Mouse (Mus musculus): ENCODE results near the gene S1pr4. TPM values are rescaled to one million over a fixed set of nuclear protein-coding genes. Genes with fewer than 3 reads are reported as not detected.

Gene S1pr4
- polyA plus RNA-seq, 2 experiments, result 1.5 to 1.8 TPM

DNA sequence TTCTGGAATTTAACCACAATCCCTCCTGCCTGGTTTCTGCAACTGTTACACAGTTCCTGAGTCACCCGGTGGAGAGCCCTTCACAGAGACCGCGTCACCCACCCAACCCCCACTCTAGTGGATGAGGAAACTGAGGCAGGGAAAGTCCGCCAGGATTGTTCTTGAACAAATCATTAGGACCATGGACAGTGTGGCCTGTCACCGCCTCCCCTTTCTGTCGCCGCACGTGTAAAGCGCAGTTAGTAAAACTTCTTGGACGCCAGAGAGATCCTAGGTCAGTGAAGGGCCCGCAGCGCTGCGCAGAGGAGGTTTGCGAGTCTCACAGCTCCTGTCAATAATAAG lies 47.0 kb downstream of the S1pr4 start:
- WGBS (ENCODE audit: insufficient replicate concordance), result 4% methylated on average over 14 of the region's 14 CpGs
- no peak overlapping the region for H3K4me2 ChIP-seq (ENCODE audit: low read depth)
- H3K9ac ChIP-seq (replicated peaks), result no peak overlapping the region
- H3K4me3 ChIP-seq (ENCODE audit: insufficient read depth in 1 of 2, low read depth in 2 of 2, low read length in 2 of 2), result no peak overlapping the region
- peaks cover 55% of the 10 kb centered on the region for H3K27me3 ChIP-seq (ENCODE audit: control insufficient read depth, insufficient read depth, low read length)
- ATAC-seq (ENCODE audit: insufficient read depth) (no peak), DNase-seq (ENCODE audit: low read depth in 3 of 3, low spot score in 3 of 3) (no peak)
- no peaks in the 10 kb centered on the region for H3K9me3 ChIP-seq (ENCODE audit: control insufficient read depth, low read length)
- TF ChIP-seq EP300 (IDR thresholded peaks at IDR 0.05; ENCODE audit: low read depth) (no peak), CTCF (IDR thresholded peaks at IDR 0.05; ENCODE audit: low read depth) (no peak)
- no peaks in the 10 kb centered on the region for H3K36me3 ChIP-seq (replicated peaks; ENCODE audit: control insufficient read depth, insufficient read depth, low read depth)
- no peaks in the 10 kb centered on the region; a peak in 1 of 4 replicates for H3K4me1 ChIP-seq (replicated peaks; ENCODE audit: control insufficient read depth in 2 of 2, insufficient read depth in 2 of 2, low read length in 1 of 2)
- no peak overlapping the region for H3K27ac ChIP-seq

DNA sequence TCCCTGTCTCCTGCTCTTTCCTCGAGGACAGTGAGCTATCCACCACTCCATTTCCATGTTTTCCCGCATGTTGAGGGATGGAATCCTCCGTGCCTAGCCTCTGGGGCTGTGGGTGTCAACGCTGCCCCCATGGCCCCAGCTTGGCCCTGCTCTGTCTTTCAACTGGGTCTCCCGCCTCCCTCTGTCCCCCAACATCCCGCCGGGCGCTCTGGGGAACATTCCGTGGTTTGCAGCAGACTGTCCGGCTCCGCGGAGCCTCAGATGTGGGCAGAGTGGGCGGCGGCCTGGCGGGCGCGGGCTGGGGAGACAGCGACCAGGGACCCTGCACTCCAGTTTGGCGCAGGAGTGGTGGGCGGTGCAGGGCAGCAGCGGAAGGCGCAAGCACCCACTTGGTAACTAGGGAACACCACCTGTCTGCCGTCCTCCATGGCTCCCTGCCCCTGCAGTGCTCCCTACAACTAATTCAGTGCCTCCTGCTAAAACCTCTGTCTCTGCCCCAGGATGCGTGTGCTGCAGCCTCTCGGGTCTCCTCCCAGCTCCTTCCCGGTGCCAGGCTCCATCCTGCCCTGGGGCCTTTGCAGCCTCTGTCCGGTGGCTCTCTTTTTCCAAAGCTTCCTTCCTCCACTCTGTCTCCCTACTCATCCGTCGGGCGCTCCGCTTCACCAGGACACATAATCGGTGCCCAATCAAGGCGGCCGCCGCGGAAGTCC lies 47.5 kb downstream of the S1pr4 start:
- Histone ChIP-seq H3K27me3 (ENCODE audit: control insufficient read depth, insufficient read depth, low read length) (peaks cover 53% of the 10 kb centered on the region), H3K4me2 (ENCODE audit: low read depth) (no peak overlapping the region), H3K36me3 (replicated peaks; ENCODE audit: control insufficient read depth, insufficient read depth, low read depth) (no peaks in the 10 kb centered on the region), H3K4me1 (replicated peaks; ENCODE audit: control insufficient read depth in 2 of 2, insufficient read depth in 2 of 2, low read length in 1 of 2) (no peaks in the 10 kb centered on the region; a peak in 1 of 4 replicates), H3K9ac (replicated peaks) (no peak overlapping the region), H3K9me3 (ENCODE audit: control insufficient read depth, low read length) (no peaks in the 10 kb centered on the region), H3K27ac (no peak overlapping the region), H3K4me3 (ENCODE audit: insufficient read depth in 1 of 2, low read depth in 2 of 2, low read length in 2 of 2) (no peak overlapping the region)
- DNase-seq (ENCODE audit: low read depth in 3 of 3, low spot score in 3 of 3), result no peak
- 7% methylated on average over 36 of the region's 36 CpGs for WGBS (ENCODE audit: insufficient replicate concordance)
- TF ChIP-seq EP300 (IDR thresholded peaks at IDR 0.05; ENCODE audit: low read depth), result no peak
- TF ChIP-seq CTCF (IDR thresholded peaks at IDR 0.05; ENCODE audit: low read depth), result no peak
- no peak for ATAC-seq (ENCODE audit: insufficient read depth)

DNA sequence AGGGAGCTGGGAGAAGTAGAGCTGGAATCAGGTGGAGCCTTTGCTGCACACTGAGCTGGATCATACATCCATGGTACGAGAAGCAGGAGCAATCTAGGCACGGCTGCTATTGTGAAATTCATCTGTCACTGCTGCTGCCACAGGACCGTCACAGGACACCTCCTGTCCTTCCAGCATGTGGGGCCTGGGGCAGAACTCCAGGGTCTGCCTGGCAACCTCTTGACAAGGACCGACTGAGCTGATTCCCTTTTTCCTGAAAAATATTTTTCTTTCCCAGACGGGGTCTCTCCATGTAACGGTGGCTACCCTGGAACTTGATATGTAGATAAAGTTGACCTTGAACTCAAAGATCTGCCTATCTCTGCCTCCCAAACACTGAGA lies 48.6 kb downstream of the S1pr4 start:
- no peaks in the 10 kb centered on the region for H3K4me1 ChIP-seq (replicated peaks; ENCODE audit: control insufficient read depth in 2 of 2, insufficient read depth in 2 of 2, low read length in 1 of 2)
- no peaks in the 10 kb centered on the region for H3K36me3 ChIP-seq (replicated peaks; ENCODE audit: control insufficient read depth, insufficient read depth, low read depth)
- no peak overlapping the region for H3K9ac ChIP-seq (replicated peaks)
- H3K9me3 ChIP-seq (ENCODE audit: control insufficient read depth, low read length), result no peaks in the 10 kb centered on the region
- no peak for DNase-seq (ENCODE audit: low read depth in 3 of 3, low spot score in 3 of 3)
- 37% methylated on average over 6 of the region's 6 CpGs for WGBS (ENCODE audit: insufficient replicate concordance)
- no peak overlapping the region for H3K4me2 ChIP-seq (ENCODE audit: low read depth)
- no peak overlapping the region for H3K4me3 ChIP-seq (ENCODE audit: insufficient read depth in 1 of 2, low read depth in 2 of 2, low read length in 2 of 2)
- ATAC-seq (ENCODE audit: insufficient read depth), result no peak
- H3K27me3 ChIP-seq (ENCODE audit: control insufficient read depth, insufficient read depth, low read length), result peaks cover 51% of the 10 kb centered on the region
- no peak overlapping the region for H3K27ac ChIP-seq
- TF ChIP-seq CTCF (IDR thresholded peaks at IDR 0.05; ENCODE audit: low read depth) (no peak), EP300 (IDR thresholded peaks at IDR 0.05; ENCODE audit: low read depth) (no peak)

DNA sequence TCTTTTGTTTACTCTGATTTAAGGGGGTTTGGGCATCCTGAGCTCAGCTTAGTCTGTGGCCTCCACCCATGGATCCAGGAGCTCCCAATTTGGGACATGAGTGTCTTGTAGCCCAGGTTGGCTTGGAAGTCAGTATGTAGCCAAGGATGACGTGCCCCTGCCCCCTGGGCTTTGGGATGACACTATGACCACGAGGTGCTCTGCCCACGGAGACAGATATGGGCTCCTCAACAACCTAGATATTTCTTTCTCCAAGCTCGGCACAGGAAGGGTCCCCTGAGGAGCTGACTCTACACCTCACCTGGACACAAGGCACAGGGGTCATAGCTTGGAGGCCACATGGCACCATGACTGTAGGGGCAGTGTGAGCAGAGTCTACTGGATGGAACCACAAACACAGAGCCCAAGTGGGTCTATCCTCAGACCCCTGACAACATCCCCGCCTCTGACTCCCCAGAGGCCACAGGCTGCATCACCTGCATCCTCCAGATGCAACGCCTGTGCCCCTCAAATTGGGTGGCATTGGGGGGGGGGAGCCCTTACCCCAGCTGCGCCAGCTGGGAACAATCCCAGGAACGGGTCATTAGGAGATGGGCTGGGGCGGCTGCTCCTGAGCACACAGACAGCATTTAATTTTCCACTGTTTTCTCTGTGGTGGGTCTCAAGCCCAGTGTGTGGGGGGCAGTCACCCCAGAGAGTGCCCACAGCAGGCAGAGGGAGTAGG lies 49.1 kb downstream of the S1pr4 start:
- no peak for ATAC-seq (ENCODE audit: insufficient read depth)

DNA sequence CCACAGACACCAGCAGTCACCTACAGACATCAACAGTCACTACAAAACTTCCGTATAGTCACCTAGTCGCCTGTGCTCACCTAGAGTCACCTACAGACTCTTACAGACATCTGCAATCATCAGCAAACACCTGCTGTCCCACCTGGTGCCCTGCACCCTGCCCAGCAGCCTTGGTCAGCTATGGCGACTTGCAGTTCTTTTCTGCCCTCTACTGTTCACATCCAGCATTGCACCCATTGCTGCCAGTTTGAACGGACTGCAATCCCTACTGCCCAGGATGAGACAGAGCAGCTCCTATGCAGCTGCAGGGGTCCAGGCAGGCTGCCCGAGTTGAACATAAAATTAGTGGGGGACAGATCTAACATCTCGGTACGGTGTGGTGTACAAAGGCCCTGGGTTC lies 49.8 kb downstream of the S1pr4 start:
- peak; percentile 59 to 68 (median 64) for DNase-seq (ENCODE audit: low read depth in 3 of 3, low spot score in 3 of 3)
- peaks cover 43% of the 10 kb centered on the region for H3K27me3 ChIP-seq (ENCODE audit: control insufficient read depth, insufficient read depth, low read length)
- H3K9me3 ChIP-seq (ENCODE audit: control insufficient read depth, low read length), result no peaks in the 10 kb centered on the region
- WGBS (ENCODE audit: insufficient replicate concordance), result under 1% methylated on average over 7 of the region's 7 CpGs
- no peak overlapping the region for H3K4me3 ChIP-seq (ENCODE audit: insufficient read depth in 1 of 2, low read depth in 2 of 2, low read length in 2 of 2)
- H3K4me1 ChIP-seq (replicated peaks; ENCODE audit: control insufficient read depth in 2 of 2, insufficient read depth in 2 of 2, low read length in 1 of 2), result no peaks in the 10 kb centered on the region
- H3K4me2 ChIP-seq (ENCODE audit: low read depth), result no peak overlapping the region
- no peak for TF ChIP-seq EP300 (IDR thresholded peaks at IDR 0.05; ENCODE audit: low read depth)
- TF ChIP-seq CTCF (IDR thresholded peaks at IDR 0.05; ENCODE audit: low read depth), result peak; percentile 99
- H3K9ac ChIP-seq (replicated peaks), result no peak overlapping the region
- H3K27ac ChIP-seq, result no peak overlapping the region
- peak; percentile 39; the same call in 1 of the 2 replicates for ATAC-seq (ENCODE audit: insufficient read depth)
- no peaks in the 10 kb centered on the region for H3K36me3 ChIP-seq (replicated peaks; ENCODE audit: control insufficient read depth, insufficient read depth, low read depth)

More for the DNA sequence above, 49.1 kb downstream of the S1pr4 start:
- H3K9ac ChIP-seq (replicated peaks), result no peak overlapping the region
- no peaks in the 10 kb centered on the region for H3K36me3 ChIP-seq (replicated peaks; ENCODE audit: control insufficient read depth, insufficient read depth, low read depth)
- no peak for TF ChIP-seq EP300 (IDR thresholded peaks at IDR 0.05; ENCODE audit: low read depth)
- no peak for TF ChIP-seq CTCF (IDR thresholded peaks at IDR 0.05; ENCODE audit: low read depth)
- H3K4me3 ChIP-seq (ENCODE audit: insufficient read depth in 1 of 2, low read depth in 2 of 2, low read length in 2 of 2), result no peak overlapping the region
- no peak overlapping the region for H3K27ac ChIP-seq
- no peak overlapping the region for H3K4me2 ChIP-seq (ENCODE audit: low read depth)
- H3K27me3 ChIP-seq (ENCODE audit: control insufficient read depth, insufficient read depth, low read length), result peaks cover 47% of the 10 kb centered on the region
- DNase-seq (ENCODE audit: low read depth in 3 of 3, low spot score in 3 of 3), result no peak
- H3K4me1 ChIP-seq (replicated peaks; ENCODE audit: control insufficient read depth in 2 of 2, insufficient read depth in 2 of 2, low read length in 1 of 2), result no peaks in the 10 kb centered on the region
- 35% methylated on average over 9 of the region's 9 CpGs for WGBS (ENCODE audit: insufficient replicate concordance)
- H3K9me3 ChIP-seq (ENCODE audit: control insufficient read depth, low read length), result no peaks in the 10 kb centered on the region

Small RNA genes lying within 50 kb of the gene (microRNA-seq; reads per million reads assigned to microRNA genes)
- not detected for gene Gm25595

Other genes starting within 250 kb of the S1pr4 start
- 0.74 and 1.1 TPM in 2 replicates for gene Matk, start 247.2 kb downstream of the S1pr4 start, polyA plus RNA-seq (2012; rRNA removed)
- gene Matk, start 247.2 kb downstream of the S1pr4 start, polyA plus RNA-seq (2014; fragmentation: Nextera tagmentation; extraction: Ambion mirVana), result 1.3 and 1.6 TPM in 2 replicates
- gene Mrpl54, start 233.2 kb downstream of the S1pr4 start, polyA plus RNA-seq (2012; rRNA removed), result 42.8 and 49.9 TPM in 2 replicates
- 113 and 120 TPM in 2 replicates for gene Mrpl54, start 233.2 kb downstream of the S1pr4 start, polyA plus RNA-seq (2014; fragmentation: Nextera tagmentation; extraction: Ambion mirVana)
- 14.3 and 14.6 TPM in 2 replicates for gene Apba3, start 233.2 kb downstream of the S1pr4 start, polyA plus RNA-seq (2012; rRNA removed)
- 15.7 and 16.1 TPM in 2 replicates for gene Apba3, start 233.2 kb downstream of the S1pr4 start, polyA plus RNA-seq (2014; fragmentation: Nextera tagmentation; extraction: Ambion mirVana)
- 0.38 and 0.40 TPM in 2 replicates for gene Tjp3, start 208.6 kb downstream of the S1pr4 start, polyA plus RNA-seq (2012; rRNA removed)
- 0.20 and 0.37 TPM in 2 replicates for gene Tjp3, start 208.6 kb downstream of the S1pr4 start, polyA plus RNA-seq (2014; fragmentation: Nextera tagmentation; extraction: Ambion mirVana)
- 12.8 and 13.1 TPM in 2 replicates for gene Pip5k1c, start 207.2 kb downstream of the S1pr4 start, polyA plus RNA-seq (2012; rRNA removed)
- 10.5 and 12.5 TPM in 2 replicates for gene Pip5k1c, start 207.2 kb downstream of the S1pr4 start, polyA plus RNA-seq (2014; fragmentation: Nextera tagmentation; extraction: Ambion mirVana)
- 20.8 and 24.3 TPM in 2 replicates for gene Cactin, start 179.0 kb downstream of the S1pr4 start, polyA plus RNA-seq (2012; rRNA removed)
- 12.1 and 16.6 TPM in 2 replicates for gene Cactin, start 179.0 kb downstream of the S1pr4 start, polyA plus RNA-seq (2014; fragmentation: Nextera tagmentation; extraction: Ambion mirVana)
- gene Tbxa2r, start 171.4 kb downstream of the S1pr4 start, polyA plus RNA-seq (2012; rRNA removed), result 2.4 and 3.1 TPM in 2 replicates
- 1.9 and 3.3 TPM in 2 replicates for gene Tbxa2r, start 171.4 kb downstream of the S1pr4 start, polyA plus RNA-seq (2014; fragmentation: Nextera tagmentation; extraction: Ambion mirVana)
- 0.01 TPM in 2 replicates for gene Gipc3, start 156.9 kb downstream of the S1pr4 start, polyA plus RNA-seq (2012; rRNA removed)
- gene Gipc3, start 156.9 kb downstream of the S1pr4 start, polyA plus RNA-seq (2014; fragmentation: Nextera tagmentation; extraction: Ambion mirVana), result not detected in 2 replicates
- 20.6 and 24.9 TPM in 2 replicates for gene Hmg20b, start 149.7 kb downstream of the S1pr4 start, polyA plus RNA-seq (2012; rRNA removed)
- gene Hmg20b, start 149.7 kb downstream of the S1pr4 start, polyA plus RNA-seq (2014; fragmentation: Nextera tagmentation; extraction: Ambion mirVana), result 20.3 and 23.7 TPM in 2 replicates
- 8.4 and 9.3 TPM in 2 replicates for gene Mfsd12, start 142.6 kb downstream of the S1pr4 start, polyA plus RNA-seq (2012; rRNA removed)
- gene Mfsd12, start 142.6 kb downstream of the S1pr4 start, polyA plus RNA-seq (2014; fragmentation: Nextera tagmentation; extraction: Ambion mirVana), result 6.1 and 8.3 TPM in 2 replicates
- gene 4930404N11Rik, start 134.3 kb downstream of the S1pr4 start, polyA plus RNA-seq (2012; rRNA removed), result 0.55 and 0.78 TPM in 2 replicates
- 0.44 and 0.60 TPM in 2 replicates for gene 4930404N11Rik, start 134.3 kb downstream of the S1pr4 start, polyA plus RNA-seq (2014; fragmentation: Nextera tagmentation; extraction: Ambion mirVana)
- gene Fzr1, start 121.6 kb downstream of the S1pr4 start, polyA plus RNA-seq (2012; rRNA removed), result 73.1 and 86.2 TPM in 2 replicates
- gene Fzr1, start 121.6 kb downstream of the S1pr4 start, polyA plus RNA-seq (2014; fragmentation: Nextera tagmentation; extraction: Ambion mirVana), result 80.5 and 85.2 TPM in 2 replicates
- 29.8 and 32.2 TPM in 2 replicates for gene Dohh, start 115.7 kb downstream of the S1pr4 start, polyA plus RNA-seq (2012; rRNA removed)
- gene Dohh, start 115.7 kb downstream of the S1pr4 start, polyA plus RNA-seq (2014; fragmentation: Nextera tagmentation; extraction: Ambion mirVana), result 35.0 and 39.7 TPM in 2 replicates
- gene Gm48551, start 115.7 kb downstream of the S1pr4 start, polyA plus RNA-seq (2012; rRNA removed), result 1.0 and 1.7 TPM in 2 replicates
- gene Gm48551, start 115.7 kb downstream of the S1pr4 start, polyA plus RNA-seq (2014; fragmentation: Nextera tagmentation; extraction: Ambion mirVana), result 0.37 and 0.47 TPM in 2 replicates
- gene Gm48552, start 111.1 kb downstream of the S1pr4 start, polyA plus RNA-seq (2012; rRNA removed), result 0.78 and 0.90 TPM in 2 replicates
- 0.21 and 0.36 TPM in 2 replicates for gene Gm48552, start 111.1 kb downstream of the S1pr4 start, polyA plus RNA-seq (2014; fragmentation: Nextera tagmentation; extraction: Ambion mirVana)
- 1.6 and 1.9 TPM in 2 replicates for gene Smim24, start 107.1 kb downstream of the S1pr4 start, polyA plus RNA-seq (2012; rRNA removed)
- gene Smim24, start 107.1 kb downstream of the S1pr4 start, polyA plus RNA-seq (2014; fragmentation: Nextera tagmentation; extraction: Ambion mirVana), result 1.7 and 1.8 TPM in 2 replicates
- 1.2 and 1.3 TPM in 2 replicates for gene Nfic, start 44.5 kb downstream of the S1pr4 start, polyA plus RNA-seq (2012; rRNA removed)
- gene Nfic, start 44.5 kb downstream of the S1pr4 start, polyA plus RNA-seq (2014; fragmentation: Nextera tagmentation; extraction: Ambion mirVana), result 4.6 and 7.3 TPM in 2 replicates
- gene Celf5, start 17.4 kb downstream of the S1pr4 start, polyA plus RNA-seq (2012; rRNA removed), result 0.02 and 0.32 TPM in 2 replicates
- gene Celf5, start 17.4 kb downstream of the S1pr4 start, polyA plus RNA-seq (2014; fragmentation: Nextera tagmentation; extraction: Ambion mirVana), result not detected in 2 replicates
- gene Ncln, start 3.7 kb downstream of the S1pr4 start, polyA plus RNA-seq (2012; rRNA removed), result 55.7 and 71.3 TPM in 2 replicates
- gene Ncln, start 3.7 kb downstream of the S1pr4 start, polyA plus RNA-seq (2014; fragmentation: Nextera tagmentation; extraction: Ambion mirVana), result 23.7 and 29.4 TPM in 2 replicates
- 4.2 and 4.6 TPM in 2 replicates for gene Gna15, start 24.1 kb upstream of the S1pr4 start, polyA plus RNA-seq (2012; rRNA removed)
- gene Gna15, start 24.1 kb upstream of the S1pr4 start, polyA plus RNA-seq (2014; fragmentation: Nextera tagmentation; extraction: Ambion mirVana), result 3.2 and 4.7 TPM in 2 replicates
- gene Gna11, start 45.1 kb upstream of the S1pr4 start, polyA plus RNA-seq (2012; rRNA removed), result 14.8 and 17.0 TPM in 2 replicates
- 17.3 and 17.4 TPM in 2 replicates for gene Gna11, start 45.1 kb upstream of the S1pr4 start, polyA plus RNA-seq (2014; fragmentation: Nextera tagmentation; extraction: Ambion mirVana)
- gene Aes, start 59.4 kb upstream of the S1pr4 start, polyA plus RNA-seq (2012; rRNA removed), result 113 and 134 TPM in 2 replicates
- 139 and 156 TPM in 2 replicates for gene Aes, start 59.4 kb upstream of the S1pr4 start, polyA plus RNA-seq (2014; fragmentation: Nextera tagmentation; extraction: Ambion mirVana)
- gene Tle2, start 74.4 kb upstream of the S1pr4 start, polyA plus RNA-seq (2012; rRNA removed), result 5.2 and 6.5 TPM in 2 replicates
- gene Tle2, start 74.4 kb upstream of the S1pr4 start, polyA plus RNA-seq (2014; fragmentation: Nextera tagmentation; extraction: Ambion mirVana), result 0.82 and 0.90 TPM in 2 replicates
- gene Tle6, start 100.9 kb upstream of the S1pr4 start, polyA plus RNA-seq (2012; rRNA removed), result 4.5 and 4.8 TPM in 2 replicates
- 5.6 and 5.8 TPM in 2 replicates for gene Tle6, start 100.9 kb upstream of the S1pr4 start, polyA plus RNA-seq (2014; fragmentation: Nextera tagmentation; extraction: Ambion mirVana)
- gene BC025920, start 106.1 kb upstream of the S1pr4 start, polyA plus RNA-seq (2012; rRNA removed), result 2.3 and 2.4 TPM in 2 replicates
- gene BC025920, start 106.1 kb upstream of the S1pr4 start, polyA plus RNA-seq (2014; fragmentation: Nextera tagmentation; extraction: Ambion mirVana), result 0.11 and 0.34 TPM in 2 replicates
- 8.1 and 9.0 TPM in 2 replicates for gene Sirt6, start 127.7 kb upstream of the S1pr4 start, polyA plus RNA-seq (2012; rRNA removed)
- 5.3 and 5.9 TPM in 2 replicates for gene Sirt6, start 127.7 kb upstream of the S1pr4 start, polyA plus RNA-seq (2014; fragmentation: Nextera tagmentation; extraction: Ambion mirVana)
- gene Ankrd24, start 128.4 kb upstream of the S1pr4 start, polyA plus RNA-seq (2012; rRNA removed), result 5.6 and 6.1 TPM in 2 replicates
- 0.75 and 1.5 TPM in 2 replicates for gene Ankrd24, start 128.4 kb upstream of the S1pr4 start, polyA plus RNA-seq (2014; fragmentation: Nextera tagmentation; extraction: Ambion mirVana)
- 0.31 and 0.97 TPM in 2 replicates for gene Gm10778, start 148.9 kb upstream of the S1pr4 start, polyA plus RNA-seq (2012; rRNA removed)
- gene Gm10778, start 148.9 kb upstream of the S1pr4 start, polyA plus RNA-seq (2014; fragmentation: Nextera tagmentation; extraction: Ambion mirVana), result 0.67 and 1.5 TPM in 2 replicates
- gene Zfp433, start 204.7 kb upstream of the S1pr4 start, polyA plus RNA-seq (2012; rRNA removed), result 0.90 and 1.4 TPM in 2 replicates
- gene Zfp433, start 204.7 kb upstream of the S1pr4 start, polyA plus RNA-seq (2014; fragmentation: Nextera tagmentation; extraction: Ambion mirVana), result 3.1 and 5.0 TPM in 2 replicates